Mouse (Mus musculus): ENCODE measurements at regions not wholly inside any gene's neighbourhood (a gene's known extent, or its start where the extent isn't known, plus 50 kb on each side); places are given as distances from the start of the nearest gene placed in this dataset.

DNA sequence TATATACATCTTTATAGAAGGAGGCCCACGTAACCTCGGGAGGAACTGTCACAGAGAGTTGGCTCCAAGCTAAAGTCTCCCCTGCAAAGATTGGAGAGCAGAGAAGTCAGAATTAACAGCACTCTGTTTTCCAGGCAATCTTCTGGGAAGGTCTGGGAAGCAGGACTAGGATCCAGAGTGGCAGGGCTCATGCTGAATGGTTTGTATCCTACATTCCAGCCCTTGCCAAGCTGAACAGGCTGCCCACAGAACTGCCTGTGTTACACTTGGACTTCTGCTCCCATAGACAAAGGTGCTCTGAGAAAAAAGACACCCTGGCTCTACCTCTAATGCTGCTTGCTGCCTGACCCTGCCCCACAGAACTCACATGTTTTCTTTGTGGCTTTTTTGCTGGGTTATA is 163.2 kb upstream of the Zfp637 start:
- 78% methylated on average over 2 of the region's 2 CpGs for WGBS (ENCODE audit: insufficient replicate concordance)
- no peak for ATAC-seq (replicated peaks; ENCODE audit: insufficient number of reproducible peaks, low FRiP score, low TSS enrichment)
- H3K27ac ChIP-seq (ENCODE audit: low read depth, low read length), result no peak overlapping the region
- H3K9ac ChIP-seq (ENCODE audit: low read depth, low read length), result no peak overlapping the region
- H3K4me2 ChIP-seq, result no peak overlapping the region
- no peaks in the 10 kb centered on the region for H3K36me3 ChIP-seq (ENCODE audit: control insufficient read depth, insufficient read depth, low read length)
- H3K9me3 ChIP-seq (replicated peaks; ENCODE audit: control insufficient read depth, low read length), result 0 out of 2 replicates have a peak, but pooled peaks cover 4% of the 10 kb centered on the region
- H3K27me3 ChIP-seq (ENCODE audit: control insufficient read depth, insufficient read depth, low read length), result no peaks in the 10 kb centered on the region
- H3K4me3 ChIP-seq (ENCODE audit: low read depth, low read length), result no peak overlapping the region
- H3K4me1 ChIP-seq (ENCODE audit: control insufficient read depth, insufficient read depth, low read length), result no peaks in the 10 kb centered on the region; the same call in 1 of the 2 replicates

DNA sequence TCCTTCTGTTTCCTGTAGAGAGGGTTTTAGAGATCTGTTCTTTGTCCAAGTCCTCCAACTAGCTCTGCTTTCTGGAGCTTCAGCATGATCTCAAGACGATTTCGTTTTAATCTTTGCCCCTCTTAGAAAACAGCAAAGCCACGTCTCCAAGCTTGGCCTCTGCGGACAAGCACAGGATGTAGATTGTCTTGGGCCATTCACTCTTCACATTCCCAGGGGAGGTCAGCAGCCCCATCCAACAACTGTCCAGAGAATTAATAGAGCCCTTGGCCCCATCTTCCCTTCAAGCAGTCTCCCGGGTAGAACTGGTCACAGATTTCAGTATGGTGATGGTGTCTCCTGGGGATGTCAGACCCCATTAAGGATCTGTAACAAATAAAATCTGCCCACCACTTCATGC is 162.7 kb upstream of the Zfp637 start:
- Histone ChIP-seq H3K9me3 (replicated peaks; ENCODE audit: control insufficient read depth, low read length) (0 out of 2 replicates have a peak, but pooled peaks cover 4% of the 10 kb centered on the region), H3K27me3 (ENCODE audit: control insufficient read depth, insufficient read depth, low read length) (no peaks in the 10 kb centered on the region), H3K4me1 (ENCODE audit: control insufficient read depth, insufficient read depth, low read length) (no peaks in the 10 kb centered on the region; the same call in 1 of the 2 replicates), H3K4me2 (no peak overlapping the region), H3K36me3 (ENCODE audit: control insufficient read depth, insufficient read depth, low read length) (no peaks in the 10 kb centered on the region), H3K9ac (ENCODE audit: low read depth, low read length) (no peak overlapping the region), H3K27ac (ENCODE audit: low read depth, low read length) (no peak overlapping the region), H3K4me3 (ENCODE audit: low read depth, low read length) (no peak overlapping the region)
- no peak for ATAC-seq (replicated peaks; ENCODE audit: insufficient number of reproducible peaks, low FRiP score, low TSS enrichment)
- WGBS (ENCODE audit: insufficient replicate concordance), result 56% methylated on average over 5 of the region's 5 CpGs

DNA sequence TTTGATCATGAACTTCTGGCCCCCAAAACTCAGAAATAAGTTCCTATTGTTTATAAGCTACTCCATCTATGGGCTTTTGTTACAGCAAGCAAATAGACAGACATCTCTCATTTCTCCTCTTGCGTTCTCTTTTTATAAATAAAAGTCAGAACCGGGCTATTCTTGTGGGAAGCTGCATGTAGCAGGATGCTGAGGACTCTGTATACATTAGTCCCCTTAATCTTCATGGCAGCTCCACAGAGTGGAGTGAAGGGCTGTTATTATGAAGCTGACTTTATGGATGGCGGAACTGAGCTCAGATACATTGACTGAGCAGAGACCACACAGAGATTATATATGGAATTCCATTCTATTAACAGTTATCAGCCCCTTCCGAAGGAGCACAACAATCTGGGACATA is 162.1 kb upstream of the Zfp637 start:
- Histone ChIP-seq H3K36me3 (ENCODE audit: control insufficient read depth, insufficient read depth, low read length) (no peaks in the 10 kb centered on the region), H3K27ac (ENCODE audit: low read depth, low read length) (no peak overlapping the region), H3K9ac (ENCODE audit: low read depth, low read length) (no peak overlapping the region), H3K4me2 (no peak overlapping the region), H3K4me3 (ENCODE audit: low read depth, low read length) (no peak overlapping the region), H3K27me3 (ENCODE audit: control insufficient read depth, insufficient read depth, low read length) (no peaks in the 10 kb centered on the region), H3K4me1 (ENCODE audit: control insufficient read depth, insufficient read depth, low read length) (no peaks in the 10 kb centered on the region; the same call in 1 of the 2 replicates), H3K9me3 (replicated peaks; ENCODE audit: control insufficient read depth, low read length) (0 out of 2 replicates have a peak, but pooled peaks cover 4% of the 10 kb centered on the region)
- ATAC-seq (replicated peaks; ENCODE audit: insufficient number of reproducible peaks, low FRiP score, low TSS enrichment), result no peak
- 66% methylated on average over 4 of the region's 4 CpGs for WGBS (ENCODE audit: insufficient replicate concordance)

DNA sequence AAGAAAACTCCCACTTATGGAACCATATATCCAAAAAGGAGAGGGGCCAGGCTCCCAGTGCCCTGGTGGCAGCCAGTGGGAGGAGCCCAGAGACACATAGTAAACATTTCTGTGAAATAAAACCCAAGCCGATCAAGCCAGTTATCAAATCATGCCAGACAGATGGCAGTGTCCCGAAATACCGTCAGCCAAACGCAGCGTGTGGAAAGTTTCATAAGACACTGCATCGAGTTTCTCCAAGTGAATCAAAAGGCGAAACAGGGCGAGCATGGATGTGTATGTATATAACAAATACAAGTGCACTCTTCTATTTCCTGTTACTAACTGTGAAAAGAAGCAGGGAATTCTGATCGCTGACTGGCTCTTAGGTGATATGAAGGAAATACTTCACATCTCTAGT is 154.8 kb upstream of the Zfp637 start:
- Histone ChIP-seq H3K9me3 (replicated peaks; ENCODE audit: control insufficient read depth, low read length) (0 out of 2 replicates have a peak, but pooled peaks cover 4% of the 10 kb centered on the region), H3K4me2 (no peak overlapping the region), H3K36me3 (ENCODE audit: control insufficient read depth, insufficient read depth, low read length) (no peaks in the 10 kb centered on the region), H3K9ac (ENCODE audit: low read depth, low read length) (no peak overlapping the region), H3K27ac (ENCODE audit: low read depth, low read length) (no peak overlapping the region), H3K27me3 (ENCODE audit: control insufficient read depth, insufficient read depth, low read length) (no peaks in the 10 kb centered on the region), H3K4me1 (ENCODE audit: control insufficient read depth, insufficient read depth, low read length) (no peaks in the 10 kb centered on the region), H3K4me3 (ENCODE audit: low read depth, low read length) (no peak overlapping the region)
- WGBS (ENCODE audit: insufficient replicate concordance), result 81% methylated on average over 9 of the region's 9 CpGs
- no peak for ATAC-seq (replicated peaks; ENCODE audit: insufficient number of reproducible peaks, low FRiP score, low TSS enrichment)

DNA sequence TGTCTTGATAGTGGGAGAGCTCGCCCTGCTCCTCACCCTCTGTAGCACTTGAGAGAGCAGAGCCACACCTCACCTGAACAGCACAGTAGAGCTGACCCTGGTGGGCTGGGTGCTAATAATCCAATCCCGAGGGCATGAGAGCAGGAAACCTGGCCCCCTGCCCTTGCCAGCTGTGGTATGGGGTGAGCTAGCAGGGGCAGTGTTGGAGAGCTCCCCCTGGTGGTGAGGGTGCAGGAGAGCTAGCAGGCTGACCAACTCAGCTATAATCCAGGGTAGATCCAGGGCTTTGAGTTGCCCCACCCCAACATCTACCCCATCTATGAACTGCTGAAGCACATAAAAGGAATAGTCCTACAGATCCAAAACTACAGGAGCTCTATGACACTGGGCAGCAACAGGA is 153.9 kb upstream of the Zfp637 start:
- H3K9me3 ChIP-seq (replicated peaks; ENCODE audit: control insufficient read depth, low read length), result no peaks in the 10 kb centered on the region
- H3K36me3 ChIP-seq (ENCODE audit: control insufficient read depth, insufficient read depth, low read length), result no peaks in the 10 kb centered on the region
- no peak for ATAC-seq (replicated peaks; ENCODE audit: insufficient number of reproducible peaks, low FRiP score, low TSS enrichment)
- H3K9ac ChIP-seq (ENCODE audit: low read depth, low read length), result no peak overlapping the region
- no peaks in the 10 kb centered on the region for H3K27me3 ChIP-seq (ENCODE audit: control insufficient read depth, insufficient read depth, low read length)
- H3K27ac ChIP-seq (ENCODE audit: low read depth, low read length), result no peak overlapping the region
- no peak overlapping the region for H3K4me3 ChIP-seq (ENCODE audit: low read depth, low read length)
- WGBS (ENCODE audit: insufficient replicate concordance), result 71% methylated on average over 2 of the region's 2 CpGs
- no peaks in the 10 kb centered on the region for H3K4me1 ChIP-seq (ENCODE audit: control insufficient read depth, insufficient read depth, low read length)
- H3K4me2 ChIP-seq, result no peak overlapping the region

DNA sequence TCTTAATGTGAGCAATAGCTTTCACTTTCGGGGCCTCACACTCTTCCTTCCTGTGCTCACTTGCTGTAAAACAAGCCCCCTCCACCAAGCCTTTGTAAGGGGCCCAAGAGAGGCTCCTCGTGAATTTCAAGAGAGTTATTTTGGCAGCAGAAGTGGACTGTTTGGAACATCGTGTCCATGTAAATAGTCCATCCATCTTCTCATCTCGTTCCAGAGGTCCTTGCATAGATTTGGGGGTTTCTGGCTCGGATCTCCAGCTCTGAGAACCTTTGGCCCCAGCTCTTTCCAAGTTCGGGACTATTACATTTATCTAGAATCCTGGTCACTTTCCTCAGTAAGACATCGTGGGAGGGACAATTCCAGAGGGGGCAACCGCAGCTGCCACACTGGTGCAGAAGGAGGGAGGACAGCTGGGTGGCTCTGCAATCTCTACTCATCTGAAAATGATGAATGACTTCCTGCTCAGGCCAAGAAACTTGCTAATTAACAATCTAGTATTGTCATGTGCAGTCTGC is 152.3 kb upstream of the Zfp637 start:
- Histone ChIP-seq H3K9me3 (replicated peaks; ENCODE audit: control insufficient read depth, low read length) (no peaks in the 10 kb centered on the region), H3K36me3 (ENCODE audit: control insufficient read depth, insufficient read depth, low read length) (no peaks in the 10 kb centered on the region), H3K27me3 (ENCODE audit: control insufficient read depth, insufficient read depth, low read length) (no peaks in the 10 kb centered on the region), H3K9ac (ENCODE audit: low read depth, low read length) (no peak overlapping the region), H3K4me3 (ENCODE audit: low read depth, low read length) (no peak overlapping the region), H3K27ac (ENCODE audit: low read depth, low read length) (no peak overlapping the region), H3K4me2 (no peak overlapping the region), H3K4me1 (ENCODE audit: control insufficient read depth, insufficient read depth, low read length) (no peaks in the 10 kb centered on the region)
- 54% methylated on average over 8 of the region's 8 CpGs for WGBS (ENCODE audit: insufficient replicate concordance)
- no peak for ATAC-seq (replicated peaks; ENCODE audit: insufficient number of reproducible peaks, low FRiP score, low TSS enrichment)

DNA sequence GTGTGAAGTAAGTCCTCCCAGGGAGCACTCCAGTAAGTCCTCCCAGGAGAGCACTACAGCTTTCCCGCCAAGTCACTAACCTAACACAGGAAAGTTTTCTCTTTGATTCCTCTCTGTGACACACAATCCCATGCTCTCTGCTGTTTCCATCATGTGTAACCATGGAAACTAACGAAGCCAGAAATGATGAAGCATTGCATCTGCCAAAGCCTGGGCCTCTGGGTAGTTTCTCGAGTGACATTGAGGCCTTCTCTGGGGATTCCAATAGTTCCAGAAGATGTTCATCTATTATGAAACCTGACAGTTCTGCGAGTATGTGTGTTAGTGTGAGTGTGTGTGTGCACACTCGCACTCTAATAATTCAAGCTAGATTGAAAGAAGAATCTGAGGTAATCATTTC is 140.7 kb upstream of the Zfp637 start:
- Histone ChIP-seq H3K4me1 (ENCODE audit: control insufficient read depth, insufficient read depth, low read length) (no peaks in the 10 kb centered on the region), H3K27me3 (ENCODE audit: control insufficient read depth, insufficient read depth, low read length) (no peaks in the 10 kb centered on the region), H3K9ac (ENCODE audit: low read depth, low read length) (no peak overlapping the region), H3K36me3 (ENCODE audit: control insufficient read depth, insufficient read depth, low read length) (no peaks in the 10 kb centered on the region), H3K9me3 (replicated peaks; ENCODE audit: control insufficient read depth, low read length) (no peaks in the 10 kb centered on the region), H3K4me3 (ENCODE audit: low read depth, low read length) (no peak overlapping the region), H3K4me2 (no peak overlapping the region), H3K27ac (ENCODE audit: low read depth, low read length) (no peak overlapping the region)
- no peak for ATAC-seq (replicated peaks; ENCODE audit: insufficient number of reproducible peaks, low FRiP score, low TSS enrichment)
- WGBS (ENCODE audit: insufficient replicate concordance), result 81% methylated on average over 5 of the region's 5 CpGs

DNA sequence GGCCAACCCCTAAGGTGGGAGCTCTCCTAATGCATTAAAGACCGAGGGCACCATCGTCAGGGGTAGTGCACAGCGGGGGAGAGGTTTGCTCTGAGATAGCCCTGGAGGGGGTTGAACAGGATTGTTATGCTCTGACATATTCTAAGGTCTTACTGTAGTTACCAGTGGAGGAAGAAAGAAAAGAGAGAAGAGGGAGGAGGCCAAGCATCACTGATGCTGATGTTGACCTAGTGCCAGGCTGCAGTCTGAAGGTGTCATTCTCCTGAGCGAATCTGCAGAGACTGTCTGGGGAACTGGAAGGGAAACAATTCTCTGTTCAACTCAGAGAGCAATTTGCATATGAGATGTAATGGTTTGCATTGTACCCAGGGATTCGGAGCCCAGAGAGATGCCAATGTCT is 139.4 kb upstream of the Zfp637 start:
- H3K9ac ChIP-seq (ENCODE audit: low read depth, low read length), result no peak overlapping the region
- H3K36me3 ChIP-seq (ENCODE audit: control insufficient read depth, insufficient read depth, low read length), result no peaks in the 10 kb centered on the region
- H3K4me3 ChIP-seq (ENCODE audit: low read depth, low read length), result no peak overlapping the region
- H3K4me1 ChIP-seq (ENCODE audit: control insufficient read depth, insufficient read depth, low read length), result no peaks in the 10 kb centered on the region
- H3K4me2 ChIP-seq, result no peak overlapping the region
- WGBS (ENCODE audit: insufficient replicate concordance), result 82% methylated on average over 5 of the region's 5 CpGs
- H3K27me3 ChIP-seq (ENCODE audit: control insufficient read depth, insufficient read depth, low read length), result no peaks in the 10 kb centered on the region
- no peaks in the 10 kb centered on the region for H3K9me3 ChIP-seq (replicated peaks; ENCODE audit: control insufficient read depth, low read length)
- ATAC-seq (replicated peaks; ENCODE audit: insufficient number of reproducible peaks, low FRiP score, low TSS enrichment), result no peak
- H3K27ac ChIP-seq (ENCODE audit: low read depth, low read length), result no peak overlapping the region

DNA sequence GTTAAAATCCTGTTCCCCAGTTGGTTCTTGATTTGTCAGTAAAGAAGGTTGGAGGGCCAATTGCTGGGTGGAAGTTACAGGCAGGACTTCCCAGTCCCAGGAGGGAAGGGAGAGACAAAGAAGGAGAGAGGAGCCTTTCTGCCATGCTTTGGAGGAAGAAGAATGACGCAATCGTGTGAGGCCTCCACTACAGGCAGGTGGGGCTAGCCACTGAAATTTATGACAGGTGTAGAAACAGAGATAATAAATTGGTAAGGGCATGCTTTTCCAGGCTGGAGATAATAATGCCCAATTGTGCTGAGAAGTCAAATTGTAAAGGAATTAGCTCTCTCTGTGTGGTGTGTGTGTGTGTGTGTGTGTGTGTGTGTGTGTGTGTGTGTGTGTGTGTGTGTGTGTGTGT is 135.0 kb upstream of the Zfp637 start:
- 77% methylated on average over 2 of the region's 2 CpGs for WGBS (ENCODE audit: insufficient replicate concordance)
- Histone ChIP-seq H3K9me3 (replicated peaks; ENCODE audit: control insufficient read depth, low read length) (no peaks in the 10 kb centered on the region), H3K4me2 (no peak overlapping the region), H3K36me3 (ENCODE audit: control insufficient read depth, insufficient read depth, low read length) (no peaks in the 10 kb centered on the region), H3K27me3 (ENCODE audit: control insufficient read depth, insufficient read depth, low read length) (no peaks in the 10 kb centered on the region), H3K4me1 (ENCODE audit: control insufficient read depth, insufficient read depth, low read length) (no peaks in the 10 kb centered on the region), H3K4me3 (ENCODE audit: low read depth, low read length) (no peak overlapping the region), H3K9ac (ENCODE audit: low read depth, low read length) (no peak overlapping the region), H3K27ac (ENCODE audit: low read depth, low read length) (no peak overlapping the region)
- no peak for ATAC-seq (replicated peaks; ENCODE audit: insufficient number of reproducible peaks, low FRiP score, low TSS enrichment)

Measured in heart, embryonic 11.5 days (tissue).